Mouse (Mus musculus): Measurements from ENCODE around the gene Actn4. TPM values are rescaled to one million over a fixed set of nuclear protein-coding genes. Genes with fewer than 3 reads are reported as not detected.

Gene Actn4
- polyA plus RNA-seq, 1 experiment from 2014 or later: 319 TPM

DNA sequence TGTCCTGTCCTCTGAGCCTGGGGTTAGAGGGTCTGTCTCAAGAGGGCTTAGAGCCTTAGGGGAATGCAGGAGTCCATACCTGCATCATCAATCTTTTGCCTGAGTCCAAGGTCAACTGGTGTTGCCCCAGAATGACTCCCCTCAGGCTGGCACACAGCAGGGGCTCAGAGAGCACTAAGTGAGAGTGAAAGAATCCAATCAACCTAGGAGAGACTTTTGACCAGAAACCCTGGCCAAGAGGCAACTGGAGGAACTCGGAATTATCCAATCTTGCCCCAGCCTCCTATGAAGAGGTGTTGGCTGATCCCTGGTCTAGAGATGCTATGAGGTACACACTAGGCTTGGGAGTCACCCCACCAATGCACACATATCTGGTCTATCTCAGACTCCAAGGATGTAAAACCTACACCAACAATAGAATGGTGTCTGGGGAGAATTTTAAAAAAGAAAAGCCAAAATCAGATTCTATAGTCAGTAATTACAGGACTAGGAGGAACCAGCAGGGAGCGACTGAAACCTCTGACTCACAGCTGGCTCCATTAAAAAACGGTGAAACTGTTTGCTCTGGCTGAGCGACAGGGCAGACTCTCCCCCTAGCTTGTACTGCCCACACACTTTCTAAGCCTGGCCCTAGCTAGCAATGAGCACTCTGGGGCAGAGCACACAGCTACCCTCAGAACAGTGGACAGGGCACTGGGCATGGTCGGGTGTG lies 31.7 kb downstream of the Actn4 start:
- Histone ChIP-seq H3K27me3 (replicated peaks) (no peaks in the 10 kb centered on the region), H3K27ac (peak overlapping the region; percentile 83), H3K4me3 (replicated peaks) (no peak overlapping the region), H3K9me3 (no peaks in the 10 kb centered on the region), H3K9ac (no peak overlapping the region), H3K36me3 (no peaks in the 10 kb centered on the region), H3K4me1 (peaks cover 51% of the 10 kb centered on the region), H3K4me2 (no peak overlapping the region)
- WGBS: 35% methylated on average over 5 of the region's 5 CpGs
- ATAC-seq (ENCODE audit: insufficient read depth, low FRiP score, low read depth): 0 out of 2 replicates have a peak, but pooled peaks have one; percentile 29

DNA sequence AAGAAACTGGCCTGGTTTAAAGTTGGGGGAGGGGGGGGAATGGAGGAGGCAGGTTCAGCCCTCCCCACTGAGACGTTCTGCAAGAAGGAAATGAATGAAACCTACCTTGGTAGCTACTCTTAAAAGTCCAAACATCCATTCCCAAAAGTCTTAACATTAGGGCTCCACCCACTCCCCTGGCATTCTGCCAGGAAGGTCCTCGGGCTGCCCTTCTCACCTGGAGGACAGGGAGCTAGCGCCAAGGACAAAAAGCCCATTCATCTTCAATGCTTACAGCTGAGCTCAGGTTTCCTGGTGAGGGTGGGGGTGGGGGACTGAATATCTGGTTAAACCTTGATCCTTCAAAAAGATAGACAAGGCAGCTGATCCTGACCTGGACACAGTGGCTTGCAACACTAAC lies 32.8 kb downstream of the Actn4 start:
- Histone ChIP-seq H3K9me3 (no peaks in the 10 kb centered on the region), H3K9ac (no peak overlapping the region)
- peak; percentile 16; the same call in 1 of the 2 replicates for ATAC-seq (ENCODE audit: insufficient read depth, low FRiP score, low read depth)

DNA sequence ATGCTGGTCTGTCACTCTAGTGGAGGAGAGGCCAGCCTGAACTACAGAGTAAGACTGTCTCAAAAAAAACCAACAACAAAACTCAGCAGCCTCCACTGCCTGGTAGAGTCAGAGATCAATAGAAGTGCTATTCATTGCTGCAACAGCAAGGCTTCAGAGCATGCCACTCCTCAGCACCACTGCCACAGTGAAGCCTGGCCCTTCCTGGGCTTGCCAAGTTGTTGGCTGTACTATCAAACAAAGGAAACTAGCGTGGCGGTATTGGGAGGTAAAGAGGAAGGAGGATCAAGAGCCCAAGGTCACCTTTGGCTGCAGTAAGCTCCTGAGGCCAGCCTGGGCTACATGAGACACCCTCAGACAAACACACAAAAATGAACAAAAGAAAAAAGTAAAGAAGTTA lies 36.0 kb downstream of the Actn4 start:
- no peaks in the 10 kb centered on the region for H3K27me3 ChIP-seq (replicated peaks)
- no peak overlapping the region for H3K4me3 ChIP-seq (replicated peaks)
- H3K9ac ChIP-seq: no peak overlapping the region
- no peak overlapping the region for H3K4me2 ChIP-seq
- WGBS: 43% methylated on average over 2 of the region's 2 CpGs
- peaks cover 78% of the 10 kb centered on the region for H3K4me1 ChIP-seq
- no peaks in the 10 kb centered on the region for H3K9me3 ChIP-seq
- peak overlapping the region; percentile 93 for H3K27ac ChIP-seq
- H3K36me3 ChIP-seq: no peaks in the 10 kb centered on the region
- ATAC-seq (ENCODE audit: insufficient read depth, low FRiP score, low read depth): no peak

More for the DNA sequence above, 32.8 kb downstream of the Actn4 start:
- peak overlapping the region; percentile 83 for H3K27ac ChIP-seq
- no peaks in the 10 kb centered on the region for H3K27me3 ChIP-seq (replicated peaks)
- no peak overlapping the region for H3K4me3 ChIP-seq (replicated peaks)
- WGBS: 20% methylated on average over 3 of the region's 3 CpGs
- no peaks in the 10 kb centered on the region for H3K36me3 ChIP-seq
- H3K4me2 ChIP-seq: no peak overlapping the region
- H3K4me1 ChIP-seq: peaks cover 62% of the 10 kb centered on the region

DNA sequence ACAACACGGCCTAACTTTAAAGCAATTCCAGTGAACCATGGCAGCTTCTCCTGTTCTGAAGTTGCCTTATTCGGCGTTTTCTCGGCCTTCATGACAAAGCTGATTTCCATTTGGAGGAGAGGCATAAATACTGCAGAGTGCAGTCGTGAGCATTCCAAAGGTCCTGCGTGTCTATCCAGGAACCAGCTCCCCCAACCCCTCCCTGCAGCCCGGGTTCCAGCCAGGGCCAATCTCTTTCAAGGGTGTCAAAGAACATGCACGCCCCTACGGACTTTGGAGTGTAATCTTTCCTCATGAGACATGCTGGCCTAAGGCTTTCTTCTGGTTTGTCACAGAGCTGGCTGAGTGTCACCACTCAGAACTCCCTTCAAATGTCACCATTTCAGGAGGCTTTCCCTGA lies 36.8 kb downstream of the Actn4 start:
- Histone ChIP-seq H3K4me2 (peak overlapping the region; percentile 22; the same call in 1 of the 2 replicates), H3K9me3 (no peaks in the 10 kb centered on the region), H3K27me3 (replicated peaks) (no peaks in the 10 kb centered on the region), H3K36me3 (no peaks in the 10 kb centered on the region), H3K27ac (peak overlapping the region; percentile 93), H3K9ac (no peak overlapping the region), H3K4me1 (peaks cover 77% of the 10 kb centered on the region), H3K4me3 (replicated peaks) (no peak overlapping the region)
- peak; percentile 79 for ATAC-seq (ENCODE audit: insufficient read depth, low FRiP score, low read depth)
- 17% methylated on average over 9 of the region's 9 CpGs for WGBS

DNA sequence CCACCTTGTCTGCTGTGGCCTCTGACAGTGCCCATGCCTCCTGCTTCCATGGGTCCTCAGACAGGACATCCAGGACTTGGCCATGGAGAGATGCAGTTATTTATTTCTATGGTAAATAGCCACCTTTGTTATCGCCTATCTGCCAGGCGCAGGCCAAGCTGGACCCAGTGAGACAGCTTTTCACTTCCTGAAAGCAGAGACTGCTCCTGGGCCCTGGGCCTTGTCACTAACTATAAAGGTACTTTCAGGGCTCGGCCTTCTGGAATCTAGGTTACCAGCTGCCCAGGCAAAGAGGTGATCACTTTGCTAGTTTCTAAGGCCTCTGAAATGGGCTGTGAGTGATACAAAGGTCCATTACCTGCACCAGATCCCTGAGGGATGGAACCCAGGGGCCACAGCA lies 37.3 kb downstream of the Actn4 start:
- peaks cover 77% of the 10 kb centered on the region for H3K4me1 ChIP-seq
- ATAC-seq (ENCODE audit: insufficient read depth, low FRiP score, low read depth): no peak
- no peak overlapping the region for H3K4me3 ChIP-seq (replicated peaks)
- no peaks in the 10 kb centered on the region for H3K36me3 ChIP-seq
- peak overlapping the region; percentile 93 for H3K27ac ChIP-seq
- no peaks in the 10 kb centered on the region for H3K27me3 ChIP-seq (replicated peaks)
- no peaks in the 10 kb centered on the region for H3K9me3 ChIP-seq
- 56% methylated on average over 3 of the region's 3 CpGs for WGBS
- H3K9ac ChIP-seq: no peak overlapping the region
- H3K4me2 ChIP-seq: peak overlapping the region; percentile 22; the same call in 1 of the 2 replicates

DNA sequence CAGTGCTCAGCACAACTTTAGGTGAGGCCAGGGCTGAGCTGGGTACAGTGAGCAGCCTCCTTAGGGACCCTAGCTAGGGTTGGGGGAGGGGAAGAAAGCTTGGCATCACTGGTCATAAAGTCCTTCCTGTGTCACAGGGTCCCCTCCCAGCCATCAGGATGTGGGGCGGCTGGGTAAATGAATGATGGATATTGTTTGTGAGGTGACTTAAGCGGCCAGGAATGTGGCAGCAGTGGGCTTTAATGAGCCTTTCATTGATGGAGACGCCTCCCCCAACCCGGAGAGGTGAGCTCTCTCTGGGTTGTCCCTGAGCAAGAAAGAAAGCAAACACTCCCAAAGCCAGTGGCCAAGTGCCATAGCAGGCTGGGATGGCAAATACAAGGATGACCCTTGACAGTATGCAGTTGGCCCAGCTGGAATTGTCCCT lies 38.3 kb downstream of the Actn4 start:
- peak; percentile 20; the same call in 1 of the 2 replicates for ATAC-seq (ENCODE audit: insufficient read depth, low FRiP score, low read depth)
- Histone ChIP-seq H3K4me2 (0 out of 2 replicates have a peak overlapping the region, but pooled peaks have one; percentile 16), H3K4me1 (peaks cover 78% of the 10 kb centered on the region), H3K27me3 (replicated peaks) (no peaks in the 10 kb centered on the region), H3K9me3 (no peaks in the 10 kb centered on the region), H3K4me3 (replicated peaks) (no peak overlapping the region), H3K9ac (no peak overlapping the region), H3K36me3 (no peaks in the 10 kb centered on the region), H3K27ac (peak overlapping the region; percentile 93)
- 13% methylated on average over 4 of the region's 4 CpGs for WGBS

DNA sequence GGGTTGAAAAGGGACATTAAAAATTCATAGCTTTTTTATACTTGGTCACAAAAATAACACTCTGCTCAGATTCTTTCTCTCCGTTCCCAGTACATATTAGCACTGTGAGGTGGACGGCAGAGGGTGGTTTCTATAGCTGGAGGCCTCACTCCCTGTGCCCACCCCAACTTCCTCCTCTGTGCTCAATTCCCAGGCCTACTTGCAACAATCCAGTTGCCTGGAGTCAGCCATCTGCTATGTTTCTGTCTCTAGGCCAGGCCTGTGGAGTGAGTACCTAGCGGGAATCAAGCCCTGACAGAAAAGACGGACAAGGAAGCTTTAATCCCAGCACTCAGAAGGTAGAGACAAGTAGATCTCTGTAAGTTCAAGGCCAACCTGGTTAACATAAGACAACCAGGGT lies 39.5 kb downstream of the Actn4 start:
- no peak for ATAC-seq (ENCODE audit: insufficient read depth, low FRiP score, low read depth)
- H3K4me3 ChIP-seq (replicated peaks): no peak overlapping the region
- H3K27me3 ChIP-seq (replicated peaks): no peaks in the 10 kb centered on the region
- H3K4me1 ChIP-seq: peaks cover 88% of the 10 kb centered on the region
- no peak overlapping the region for H3K4me2 ChIP-seq
- no peaks in the 10 kb centered on the region for H3K9me3 ChIP-seq
- H3K36me3 ChIP-seq: no peaks in the 10 kb centered on the region
- no peak overlapping the region for H3K9ac ChIP-seq
- 63% methylated on average over 4 of the region's 4 CpGs for WGBS
- peak overlapping the region; percentile 93; the same call in 1 of the 2 replicates for H3K27ac ChIP-seq

DNA sequence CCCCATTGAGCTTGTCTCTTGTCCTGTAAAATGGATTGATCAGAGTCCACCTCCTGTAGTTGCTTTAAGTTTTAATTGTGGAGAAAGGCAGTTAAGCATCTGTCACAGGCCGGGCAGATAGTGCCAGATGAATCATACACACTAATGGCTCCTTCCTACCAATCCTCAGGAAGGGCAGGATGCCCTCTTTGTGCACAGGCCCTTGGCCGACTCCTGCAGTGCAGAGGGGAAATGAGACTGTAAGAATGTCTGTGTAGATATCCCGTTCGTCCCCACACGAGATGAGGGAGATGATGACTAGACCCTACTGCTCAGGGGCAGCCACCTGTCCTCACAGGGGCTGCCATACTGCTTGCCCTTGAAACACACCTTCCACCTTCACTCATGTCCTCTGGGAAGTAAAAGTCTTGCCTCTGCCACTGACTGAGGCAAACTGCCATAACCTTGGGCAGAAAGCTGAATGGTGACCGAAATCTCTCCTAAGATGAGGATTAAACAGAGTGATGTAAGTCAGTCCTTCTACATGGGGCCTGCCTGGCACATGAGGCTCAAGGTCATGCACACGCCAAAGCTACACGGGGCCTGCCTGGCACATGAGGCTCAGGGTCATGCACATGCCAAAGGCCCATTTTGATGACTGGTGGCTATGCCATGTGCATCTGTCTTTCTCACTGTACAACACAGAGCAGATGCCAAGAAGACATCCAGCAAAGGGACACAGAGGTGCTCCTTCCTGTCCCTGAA lies 40.2 kb downstream of the Actn4 start:
- H3K4me1 ChIP-seq: peaks cover 88% of the 10 kb centered on the region
- 76% methylated on average over 8 of the region's 8 CpGs for WGBS

DNA sequence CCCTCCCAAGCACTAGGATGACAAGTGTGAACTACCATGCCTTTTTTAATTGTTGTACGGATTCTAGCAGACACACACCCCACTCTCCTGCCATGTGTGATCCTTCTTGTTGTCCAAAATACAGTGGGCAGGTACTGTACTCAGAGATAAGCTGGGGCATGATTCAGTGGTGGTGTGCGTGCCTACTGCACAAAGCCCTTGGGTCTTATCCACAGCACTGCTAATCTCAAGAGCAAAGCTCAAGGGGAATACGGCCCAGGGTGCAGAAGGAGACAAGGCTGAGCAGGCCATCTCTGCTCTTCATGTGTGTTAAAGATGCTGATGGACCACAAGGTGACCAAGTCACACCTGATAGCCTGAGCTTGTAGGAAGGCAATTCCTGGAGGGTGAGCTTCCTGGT lies 41.0 kb downstream of the Actn4 start:
- Histone ChIP-seq H3K9me3 (no peaks in the 10 kb centered on the region), H3K27me3 (replicated peaks) (no peaks in the 10 kb centered on the region), H3K9ac (no peak overlapping the region), H3K4me1 (peaks cover 80% of the 10 kb centered on the region), H3K27ac (peak overlapping the region; percentile 87), H3K4me2 (no peak overlapping the region), H3K4me3 (replicated peaks) (no peak overlapping the region), H3K36me3 (peaks cover 4% of the 10 kb centered on the region)
- 65% methylated on average over 3 of the region's 3 CpGs for WGBS
- no peak for ATAC-seq (ENCODE audit: insufficient read depth, low FRiP score, low read depth)

More for the DNA sequence above, 40.2 kb downstream of the Actn4 start:
- no peak overlapping the region for H3K4me3 ChIP-seq (replicated peaks)
- no peak for ATAC-seq (ENCODE audit: insufficient read depth, low FRiP score, low read depth)
- H3K9ac ChIP-seq: no peak overlapping the region
- H3K27ac ChIP-seq: peak overlapping the region; percentile 93
- no peaks in the 10 kb centered on the region for H3K36me3 ChIP-seq
- no peaks in the 10 kb centered on the region for H3K27me3 ChIP-seq (replicated peaks)
- H3K9me3 ChIP-seq: no peaks in the 10 kb centered on the region
- no peak overlapping the region for H3K4me2 ChIP-seq

DNA sequence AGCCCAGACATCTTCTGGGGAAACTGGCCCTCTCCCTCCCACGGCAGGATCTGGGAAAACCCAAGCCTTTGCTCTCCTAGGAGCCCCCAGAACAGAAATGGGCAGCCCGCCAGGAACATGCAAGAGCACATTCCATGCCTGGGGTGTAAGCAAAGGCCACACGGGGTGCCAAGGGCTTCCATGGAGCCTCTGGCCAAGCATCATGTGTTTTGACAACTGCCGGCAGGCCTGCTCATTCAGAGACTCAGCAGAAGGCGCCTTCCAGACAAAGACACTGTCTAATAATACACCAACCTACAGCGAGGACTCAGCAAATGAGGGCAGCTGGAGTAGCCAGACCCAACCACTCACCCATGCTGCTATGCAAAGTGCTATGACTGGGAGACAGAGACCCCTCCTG lies 42.3 kb downstream of the Actn4 start:
- no peaks in the 10 kb centered on the region for H3K9me3 ChIP-seq
- H3K9ac ChIP-seq: no peak overlapping the region
- ATAC-seq (ENCODE audit: insufficient read depth, low FRiP score, low read depth): peak; percentile 42; the same call in 1 of the 2 replicates
- H3K36me3 ChIP-seq: peaks cover 18% of the 10 kb centered on the region
- H3K4me1 ChIP-seq: peaks cover 67% of the 10 kb centered on the region
- H3K27me3 ChIP-seq (replicated peaks): no peaks in the 10 kb centered on the region
- H3K27ac ChIP-seq: peak overlapping the region; percentile 87
- WGBS: 13% methylated on average over 6 of the region's 6 CpGs
- no peak overlapping the region for H3K4me3 ChIP-seq (replicated peaks)
- peak overlapping the region; percentile 12; the same call in 1 of the 2 replicates for H3K4me2 ChIP-seq

DNA sequence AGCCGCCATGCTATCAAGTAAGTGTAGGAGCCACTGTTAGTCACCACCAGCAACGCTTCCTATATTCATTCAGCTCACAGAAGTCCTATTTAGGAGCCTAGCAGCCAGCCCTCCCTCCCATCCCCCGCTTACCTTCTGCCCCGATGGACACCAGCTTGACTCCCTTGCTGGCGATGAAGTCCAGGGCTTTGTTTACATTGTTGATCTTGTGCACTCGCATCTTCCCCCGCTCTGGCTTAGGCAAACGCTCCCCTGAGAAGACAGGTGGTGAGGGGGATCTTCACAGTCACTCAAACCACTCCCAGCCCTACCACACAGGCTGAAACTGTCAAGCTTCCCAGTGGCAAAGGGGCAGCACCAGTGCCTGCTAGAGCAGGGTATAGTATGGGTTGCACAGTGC lies 43.6 kb downstream of the Actn4 start:
- WGBS: 49% methylated on average over 8 of the region's 8 CpGs
- no peaks in the 10 kb centered on the region for H3K27me3 ChIP-seq (replicated peaks)
- no peak for ATAC-seq (ENCODE audit: insufficient read depth, low FRiP score, low read depth)
- H3K27ac ChIP-seq: peak overlapping the region; percentile 87
- no peak overlapping the region for H3K9ac ChIP-seq
- peaks cover 28% of the 10 kb centered on the region for H3K36me3 ChIP-seq
- H3K9me3 ChIP-seq: no peaks in the 10 kb centered on the region
- H3K4me2 ChIP-seq: no peak overlapping the region
- H3K4me1 ChIP-seq: peaks cover 54% of the 10 kb centered on the region
- H3K4me3 ChIP-seq (replicated peaks): no peak overlapping the region

All from stomach, embryonic 15.5 days (tissue).